ENCODE assay signal across 25 mouse cellular contexts in genomic region chr4:125931321-125931720, GRCm38 (mm10).
DNase-seq lines count a peak whose midpoint lies in the region; ATAC-seq lines count a peak whose summit lies in the region.
"Had no signal": no experiment of that assay in that cellular context is flagged by ENCODE, and none has a peak within 500 bp of the region (broad histone marks: within the 10 kb centered on the region; RNA-seq: fewer than 3 reads in every experiment).

No protein-coding gene starts in this region.

- no peaks in the 10 kb centered on the region for H3K27me3 ChIP-seq in neural tube, embryonic 11.5 days (ENCODE audit: control insufficient read depth, insufficient read depth, low read length)
- H3K27me3 ChIP-seq: stomach, embryonic 15.5 days had no signal

- no peaks in the 10 kb centered on the region for H3K9me3 ChIP-seq in neural tube, embryonic 11.5 days (ENCODE audit: control insufficient read depth, low read length)
- H3K9me3 ChIP-seq: liver, embryonic 12.5 days; stomach, embryonic 15.5 days had no signal

- H3K4me1 ChIP-seq in neural tube, embryonic 11.5 days (ENCODE audit: control insufficient read depth, insufficient read depth, low read length): peaks cover 21% of the 10 kb centered on the region
- H3K4me1 ChIP-seq: liver, embryonic 12.5 days; stomach, embryonic 15.5 days had no signal

- peak overlapping the region; percentile 4; the same call in 1 of the 2 replicates for H3K27ac ChIP-seq in neural tube, embryonic 11.5 days (ENCODE audit: low read depth, low read length)
- H3K27ac ChIP-seq: gastrocnemius, adult 2 months; kidney, postnatal 0 days; liver, embryonic 12.5 days; stomach, embryonic 15.5 days had no signal

- no peak overlapping the region for H3K4me3 ChIP-seq in neural tube, embryonic 11.5 days (ENCODE audit: low read depth, low read length)
- H3K4me3 ChIP-seq: erythroblast, embryonic 14.5 days; gastrocnemius, adult 2 months; liver, embryonic 12.5 days; stomach, embryonic 15.5 days had no signal

- DNase-seq in adrenal gland, postnatal 14 days: peak; percentile 39
- DNase-seq in adrenal gland, postnatal 4 days (ENCODE audit: low spot score in 2 of 2): no peak
- DNase-seq in ovary, postnatal 36 days (ENCODE audit: low spot score): peak; percentile 29
- DNase-seq in ovary, postnatal 14 days (ENCODE audit: low spot score): no peak
- no peak for DNase-seq in neural tube, embryonic 11.5 days (ENCODE audit: low spot score)
- DNase-seq in kidney, adult 18-20 months: no peak
- no peak for DNase-seq in heart, postnatal 10 days
- DNase-seq: cerebellum, adult 2 months; gastrocnemius, adult 2 months; gastrocnemius, postnatal 36 days; heart, adult 18-20 months; heart, postnatal 4 days; kidney, adult 8-10 months; kidney, postnatal 4 days; liver, postnatal 0 days; lung, postnatal 36 days; right cerebral cortex, postnatal 25 days; thymus, postnatal 25 days had no signal

- no peak for ATAC-seq in neural tube, embryonic 11.5 days (ENCODE audit: insufficient read depth, low FRiP score, low TSS enrichment)
- ATAC-seq: activated CD4-positive, CD25-positive, alpha-beta regulatory T cell, adult 4 months; liver, embryonic 12.5 days; liver, postnatal 0 days had no signal

- H3K36me3 ChIP-seq in neural tube, embryonic 11.5 days (ENCODE audit: control insufficient read depth, insufficient read depth, low read length): no peaks in the 10 kb centered on the region
- H3K36me3 ChIP-seq: liver, embryonic 12.5 days; stomach, embryonic 15.5 days had no signal

- H3K4me2 ChIP-seq in neural tube, embryonic 11.5 days (ENCODE audit: low read depth): no peak overlapping the region
- H3K4me2 ChIP-seq: heart, embryonic 11.5 days; liver, embryonic 12.5 days; midbrain, embryonic 11.5 days; stomach, embryonic 15.5 days had no signal

- intact Hi-C loops in heart, postnatal 10 days (cut with DNase I): no loop called here

- WGBS in neural tube, embryonic 11.5 days: 48% methylated on average over 6 of the region's 6 CpGs

- H3K9ac ChIP-seq in neural tube, embryonic 11.5 days (ENCODE audit: low read length): no peak overlapping the region
- H3K9ac ChIP-seq: liver, embryonic 12.5 days; liver, postnatal 0 days; stomach, embryonic 15.5 days had no signal

Comparison
In these comparisons a context has a peak if more than half of its experiments do, and no peak if none do; other contexts are left out.
1. DNase-seq: peak in adrenal gland, postnatal 14 days (single experiment) and ovary, postnatal 36 days (single experiment); none in adrenal gland, postnatal 4 days (0 of 2), ovary, postnatal 14 days (single experiment), neural tube, embryonic 11.5 days (single experiment), kidney, adult 18-20 months (single experiment) and heart, postnatal 10 days (0 of 2).